Mouse (Mus musculus) MEL (cell line): ENCODE data around the gene Med21.
A peak's percentile ranks its signal among the peaks of the same experiment; 100 is the strongest.

ENCODE experiments used
- CTCF ChIP-seq, 3 experiments: IDR thresholded peaks in 2 of 3; conservative IDR thresholded peaks in 1 of 3; 2 replicates each; pipeline ENCODE4 v1.5.1; 2011 to 2012; ENCODE audit warnings: low read length in 3 of 3, low read depth in 2 of 3, mild to moderate bottlenecking in 2 of 3, improper control_type of control experiment in 1 of 3, inconsistent platforms in 1 of 3, mixed read lengths in 1 of 3, moderate library complexity in 1 of 3; ENCODE audit not compliant: control insufficient read depth in 1 of 3, insufficient read depth in 1 of 3, poor library complexity in 1 of 3, severe bottlenecking in 1 of 3
- EP300 ChIP-seq, 2 experiments: IDR thresholded peaks; 2 replicates each; pipeline ENCODE4 v1.6.1; 2011; ENCODE audit warnings: improper control_type of control experiment in 2 of 2, low read length in 2 of 2, low read depth in 1 of 2, mild to moderate bottlenecking in 1 of 2
- GATA1 ChIP-seq: IDR thresholded peaks from 2 replicates; pipeline ENCODE4 v1.6.1; 2011; ENCODE audit warnings: low read depth, low read length, improper control_type of control experiment
- POLR2A ChIP-seq, 2 experiments: IDR thresholded peaks; 2 replicates each; pipeline ENCODE4 v1.6.1; 2011 to 2012; ENCODE audit warnings: low read length in 2 of 2, mild to moderate bottlenecking in 2 of 2, control low read depth in 1 of 2, improper control_type of control experiment in 1 of 2, low read depth in 1 of 2, moderate library complexity in 1 of 2; ENCODE audit not compliant: control insufficient read depth in 1 of 2, insufficient read depth in 1 of 2, poor library complexity in 1 of 2
- USF1 ChIP-seq: IDR thresholded peaks from 2 replicates; pipeline ENCODE4 v1.6.1; 2014; ENCODE audit warnings: low read depth, mild to moderate bottlenecking, inconsistent platforms, low read length, improper control_type of control experiment, moderate library complexity

GRCm38 (mm10) chr6:146678136-146679070, 36.1 kb downstream of the Med21 start:
- TF ChIP-seq CTCF (IDR thresholded peaks at IDR 0.05 in 2 of 3, conservative IDR thresholded peaks at IDR 0.05 in 1 of 3; ENCODE audit: control insufficient read depth in 1 of 3, insufficient read depth in 1 of 3, low read depth in 2 of 3, low read length in 3 of 3, poor library complexity in 1 of 3, severe bottlenecking in 1 of 3) (no peak), POLR2A (IDR thresholded peaks at IDR 0.05; ENCODE audit: control insufficient read depth in 1 of 2, insufficient read depth in 1 of 2, low read depth in 1 of 2, low read length in 2 of 2, poor library complexity in 1 of 2) (0 out of 4 replicates have a peak, but pooled peaks of 1 of the 2 experiments have one; percentile 28), EP300 (IDR thresholded peaks at IDR 0.05; ENCODE audit: low read depth in 1 of 2, low read length in 2 of 2) (peak; percentile 11 to 45; a peak in 2 of 4 replicates), GATA1 (peak; percentile 66), USF1 (no peak)
